Mouse (Mus musculus) kidney, adult 9 months (tissue): ENCODE data around the gene 4933421I07Rik.

ENCODE experiments used
- DNase-seq: peaks from one replicate; pipeline ENCODE4 v3.0.0; 2022

The 4933421I07Rik gene

GRCm38 (mm10) chr7:42447850-42448249, at the start of gene 4933421I07Rik:
Gene 4933421I07Rik, minus strand, starts transcription at chr7:42448120.
- no peak for DNase-seq

GRCm38 (mm10) chr7:42497356-42497755, 49.4 kb upstream of the 4933421I07Rik start:
- no peak for DNase-seq

- no peak for DNase-seq
These were observed 48.3 kb upstream of the 4933421I07Rik start for GRCm38 (mm10) chr7:42496202-42496601.

GRCm38 (mm10) chr7:42490859-42491258, 42.9 kb upstream of the 4933421I07Rik start:
- DNase-seq = no peak

- DNase-seq = no peak
These were observed 42.4 kb upstream of the 4933421I07Rik start for GRCm38 (mm10) chr7:42490358-42490757.

GRCm38 (mm10) chr7:42454640-42455039, 6.7 kb upstream of the 4933421I07Rik start:
- DNase-seq = no peak

GRCm38 (mm10) chr7:42450618-42451017, 2.7 kb upstream of the 4933421I07Rik start:
- DNase-seq = peak; percentile 38

- no peak for DNase-seq
These were observed 568 bp downstream of the 4933421I07Rik start for GRCm38 (mm10) chr7:42447352-42447751.
